Mouse (Mus musculus) ES-Bruce4 (cell line): Measurements from ENCODE around the gene Mrgpra6.

Source experiments
- CTCF ChIP-seq: IDR thresholded peaks from one replicate; pipeline ENCODE4 v1.8.1; 2011; ENCODE audit warnings: low read depth, low read length
- POLR2A ChIP-seq: IDR thresholded peaks from one replicate; pipeline ENCODE4 v1.8.1; 2011; ENCODE audit warnings: low read length; ENCODE audit not compliant: insufficient read depth

- no peak for TF ChIP-seq POLR2A
- peak; percentile 59 for TF ChIP-seq CTCF
Observed at GRCm38 (mm10) chr7:47146034-47146812, 58.5 kb downstream of the Mrgpra6 start.
